Mouse (Mus musculus) forebrain, embryonic 11.5 days (tissue): ENCODE results near the gene Garnl3. TPM values are rescaled to one million over a fixed set of nuclear protein-coding genes. Genes with fewer than 3 reads are reported as not detected.

ENCODE experiments used
- ATAC-seq: fragments of 200-750 bp; cut with Nextera tagmentation; replicated peaks from 2 replicates; pipeline ENCODE4 v1.8.0; 2017; ENCODE audit warnings: moderate TSS enrichment; ENCODE audit not compliant: low FRiP score
- DNase-seq: peaks from one replicate; pipeline ENCODE4 v3.0.0-alpha.2; 2017; ENCODE audit warnings: low spot score
- H3K27ac ChIP-seq: fragments of 300-500 bp; sonication (generic); 2 replicates; pipeline ENCODE4 v1.5.1; 2014; ENCODE audit warnings: low read depth, low read length
- H3K27me3 ChIP-seq: fragments of 300-500 bp; sonication (generic); 2 replicates; pipeline ENCODE4 v1.6.1; 2014; ENCODE audit warnings: mild to moderate bottlenecking, low read length, mixed read lengths; ENCODE audit not compliant: control insufficient read depth, insufficient read depth
- H3K36me3 ChIP-seq: fragments of 300-500 bp; sonication (generic); 2 replicates; pipeline ENCODE4 v1.6.1; 2014; ENCODE audit warnings: mild to moderate bottlenecking, low read length, moderate library complexity, mixed read lengths; ENCODE audit not compliant: control insufficient read depth, insufficient read depth
- H3K4me1 ChIP-seq: fragments of 300-500 bp; sonication (generic); replicated peaks from 2 replicates; pipeline ENCODE4 v1.6.1; 2014; ENCODE audit warnings: low read length, mixed read lengths; ENCODE audit not compliant: control insufficient read depth, insufficient read depth
- H3K4me2 ChIP-seq: fragments of 300-500 bp; sonication (generic); 2 replicates; pipeline ENCODE4 v1.6.1; 2014; ENCODE audit warnings: low read depth, mild to moderate bottlenecking, low read length, moderate library complexity, mixed read lengths; ENCODE audit not compliant: severe bottlenecking
- H3K4me3 ChIP-seq: fragments of 300-500 bp; sonication (generic); 2 replicates; pipeline ENCODE4 v1.5.1; 2014; ENCODE audit warnings: low read depth, low read length
- H3K9ac ChIP-seq: fragments of 300-500 bp; sonication (generic); 2 replicates; pipeline ENCODE4 v1.6.1; 2014; ENCODE audit warnings: low read length
- H3K9me3 ChIP-seq: fragments of 300-500 bp; sonication (generic); 2 replicates; pipeline ENCODE4 v1.6.1; 2016; ENCODE audit warnings: low read length, mixed read lengths; ENCODE audit not compliant: control insufficient read depth
- WGBS: fragments of 180-500 bp; shearing (Covaris S2); extraction: QIAGEN DNeasy Blood & Tissue Kit; methylation state at CpG from one replicate; pipeline ENCODE4 v1.1.7; 2014; 5-methylcytosine and 5-hydroxymethylcytosine counted together
- polyA plus RNA-seq: library from polyadenylated mRNA; unstranded; fragments of >200 nt; fragmentation: Nextera tagmentation; extraction: Ambion mirVana; gene quantifications from 2 replicates; pipeline ENCODE4 v1.2.1, GENCODE M21; 2014

The Garnl3 gene
- polyA plus RNA-seq, 1 experiment from 2014 or later: 12.9 TPM

- no peak overlapping the region for H3K9ac ChIP-seq
- ATAC-seq: no peak
- no peak overlapping the region for H3K27ac ChIP-seq
- no peaks in the 10 kb centered on the region for H3K27me3 ChIP-seq
- no peaks in the 10 kb centered on the region for H3K36me3 ChIP-seq
- no peak overlapping the region for H3K4me2 ChIP-seq
- H3K9me3 ChIP-seq: no peaks in the 10 kb centered on the region
- H3K4me3 ChIP-seq: no peak overlapping the region
- 87% methylated on average over 10 of the region's 10 CpGs for WGBS
- peaks cover 6% of the 10 kb centered on the region for H3K4me1 ChIP-seq
- DNase-seq: no peak
These were observed 41.7 kb upstream of the Garnl3 start for GRCm38 (mm10) chr2:33173126-33173525.

- Histone ChIP-seq H3K27me3 (no peaks in the 10 kb centered on the region), H3K4me1 (peaks cover 5% of the 10 kb centered on the region), H3K9me3 (no peaks in the 10 kb centered on the region), H3K4me3 (no peak overlapping the region), H3K27ac (peak overlapping the region; percentile 34; the same call in 1 of the 2 replicates), H3K36me3 (no peaks in the 10 kb centered on the region), H3K9ac (no peak overlapping the region), H3K4me2 (no peak overlapping the region)
- ATAC-seq (peak; percentile 65), DNase-seq (peak; percentile 57)
- WGBS: 45% methylated on average over 10 of the region's 10 CpGs
These were observed 39.5 kb upstream of the Garnl3 start for GRCm38 (mm10) chr2:33170777-33171565.

- Histone ChIP-seq H3K27me3 (no peaks in the 10 kb centered on the region), H3K27ac (no peak overlapping the region), H3K9me3 (no peaks in the 10 kb centered on the region), H3K4me3 (no peak overlapping the region), H3K4me1 (peaks cover 5% of the 10 kb centered on the region), H3K36me3 (no peaks in the 10 kb centered on the region), H3K9ac (no peak overlapping the region), H3K4me2 (no peak overlapping the region)
- WGBS: 89% methylated on average over 6 of the region's 6 CpGs
- ATAC-seq (no peak), DNase-seq (no peak)
These were observed 38.0 kb upstream of the Garnl3 start for GRCm38 (mm10) chr2:33169445-33169844.

- no peak overlapping the region for H3K4me2 ChIP-seq
- 98% methylated on average over 3 of the region's 3 CpGs for whole genome bisulfite sequencing
- H3K27ac ChIP-seq: no peak overlapping the region
- ATAC-seq (no peak), DNase-seq (no peak)
- no peak overlapping the region for H3K4me3 ChIP-seq
- H3K9ac ChIP-seq: no peak overlapping the region
- no peaks in the 10 kb centered on the region for H3K36me3 ChIP-seq
- no peaks in the 10 kb centered on the region for H3K9me3 ChIP-seq
- no peaks in the 10 kb centered on the region for H3K27me3 ChIP-seq
- peaks cover 5% of the 10 kb centered on the region for H3K4me1 ChIP-seq
These were observed 35.6 kb upstream of the Garnl3 start for GRCm38 (mm10) chr2:33167060-33167459.

DNA sequence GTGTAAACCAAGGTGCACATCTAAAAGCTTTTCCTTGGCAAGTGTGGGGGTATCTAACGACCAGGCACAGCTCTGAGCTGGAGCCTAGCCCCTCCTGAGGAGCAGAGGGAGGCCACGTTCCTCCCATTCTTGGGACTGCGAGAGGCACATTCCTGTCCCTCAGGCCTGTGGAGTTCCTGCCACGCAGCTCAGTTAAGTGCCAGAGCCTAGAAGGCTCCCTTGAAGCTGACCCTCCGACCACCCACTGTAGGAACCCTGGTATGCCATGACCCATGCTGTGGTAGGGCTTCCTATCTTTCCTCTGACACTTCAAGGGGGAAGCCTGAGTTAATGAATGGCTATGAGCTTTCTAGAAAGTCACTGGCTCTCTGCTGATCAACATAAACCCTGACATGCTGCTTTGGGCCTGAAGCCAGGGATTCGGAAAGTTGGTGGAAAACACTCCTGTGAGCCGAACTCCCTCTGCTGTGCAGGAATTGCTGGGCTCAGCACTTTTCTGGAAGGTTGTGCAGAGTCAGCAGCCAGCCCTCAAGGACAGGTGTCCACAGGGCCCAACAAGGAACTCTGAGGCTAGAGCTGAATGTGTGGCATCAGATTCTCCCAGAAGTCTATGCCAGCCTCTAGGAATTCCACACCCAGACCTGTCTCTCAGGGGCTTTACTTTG lies 34.4 kb upstream of the Garnl3 start:
- ATAC-seq (no peak), DNase-seq (no peak)
- WGBS: 65% methylated on average over 7 of the region's 7 CpGs
- Histone ChIP-seq H3K9ac (no peak overlapping the region), H3K9me3 (no peaks in the 10 kb centered on the region), H3K4me1 (peaks cover 5% of the 10 kb centered on the region), H3K27ac (no peak overlapping the region), H3K4me3 (no peak overlapping the region), H3K4me2 (no peak overlapping the region), H3K27me3 (no peaks in the 10 kb centered on the region), H3K36me3 (no peaks in the 10 kb centered on the region)

DNA sequence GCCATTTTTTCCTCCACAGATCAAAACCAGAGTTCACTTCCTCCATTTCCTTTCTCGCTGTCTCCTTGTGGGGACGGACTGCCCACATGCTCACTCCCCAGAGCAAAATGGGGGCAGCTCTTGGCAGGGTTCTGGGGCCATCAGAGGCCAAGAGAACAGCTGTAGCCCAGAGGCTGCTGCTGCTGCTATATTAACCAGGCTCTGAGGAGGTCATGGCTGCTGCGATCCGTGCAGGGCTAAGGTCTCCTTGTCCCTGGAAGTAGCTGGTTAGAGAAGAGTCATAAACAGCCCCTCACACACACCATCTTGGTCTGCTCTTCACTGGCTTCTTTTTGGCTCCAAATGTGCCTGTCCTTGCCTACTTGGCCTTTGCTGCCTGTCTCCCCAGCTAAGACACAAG lies 33.8 kb upstream of the Garnl3 start:
- H3K4me3 ChIP-seq: no peak overlapping the region
- H3K27ac ChIP-seq: no peak overlapping the region
- DNase-seq: no peak
- WGBS: 86% methylated on average over 4 of the region's 4 CpGs
- no peak for ATAC-seq
- no peaks in the 10 kb centered on the region for H3K9me3 ChIP-seq
- H3K4me2 ChIP-seq: no peak overlapping the region
- H3K9ac ChIP-seq: no peak overlapping the region
- H3K4me1 ChIP-seq: no peaks in the 10 kb centered on the region
- H3K27me3 ChIP-seq: no peaks in the 10 kb centered on the region
- no peaks in the 10 kb centered on the region for H3K36me3 ChIP-seq

DNA sequence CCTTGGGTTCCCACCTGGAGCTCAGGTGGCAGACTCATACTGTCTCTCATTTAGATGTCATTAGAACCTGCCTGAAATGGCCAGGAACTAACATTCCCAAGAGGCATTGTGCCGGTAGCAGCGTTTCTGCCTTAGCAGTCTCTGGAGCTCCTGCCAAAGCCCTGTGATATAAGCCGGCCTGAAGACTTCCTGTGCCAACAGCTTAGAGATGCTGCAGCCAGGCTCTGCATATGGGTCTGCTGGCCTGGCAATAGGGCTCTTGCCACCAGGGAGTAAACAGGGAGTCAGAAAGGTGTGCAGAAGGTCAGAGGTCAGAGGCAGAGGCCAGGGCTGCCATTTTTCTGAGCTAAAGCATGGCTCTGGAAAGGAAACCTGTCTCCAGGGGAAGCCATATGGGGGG lies 33.2 kb upstream of the Garnl3 start:
- no peak overlapping the region for H3K4me3 ChIP-seq
- H3K9me3 ChIP-seq: no peaks in the 10 kb centered on the region
- no peak for ATAC-seq
- no peak for DNase-seq
- H3K9ac ChIP-seq: no peak overlapping the region
- H3K27me3 ChIP-seq: no peaks in the 10 kb centered on the region
- no peaks in the 10 kb centered on the region for H3K4me1 ChIP-seq
- H3K27ac ChIP-seq: no peak overlapping the region
- 92% methylated on average over 3 of the region's 3 CpGs for WGBS
- H3K36me3 ChIP-seq: no peaks in the 10 kb centered on the region
- H3K4me2 ChIP-seq: no peak overlapping the region

GRCm38 (mm10) chr2:33162126-33162525 lies 30.7 kb upstream of the Garnl3 start:
- Histone ChIP-seq H3K27ac (no peak overlapping the region), H3K4me1 (no peaks in the 10 kb centered on the region), H3K36me3 (no peaks in the 10 kb centered on the region), H3K9me3 (no peaks in the 10 kb centered on the region), H3K4me2 (no peak overlapping the region), H3K27me3 (no peaks in the 10 kb centered on the region), H3K4me3 (no peak overlapping the region), H3K9ac (no peak overlapping the region)
- no peak for DNase-seq
- 93% methylated on average over 2 of the region's 2 CpGs for WGBS
- no peak for ATAC-seq
